Mouse (Mus musculus) mouse trophoblast stem cell (cell line): ENCODE measurements around the gene Ramp2.

ENCODE experiments used
- in situ Hi-C, 2 experiments: fragments of 300-500 bp; cut with MseI, MboI; formaldehyde crosslinking; loops; 2 replicates in 1 of 2; 3 replicates in 1 of 2; pipeline ENCODE4 v1.15.1; 2025

The Ramp2 gene

GRCm38 (mm10) chr11:101245855-101246701 lies at the start of gene Ramp2:
Ramp2 (plus strand) TSS chr11:101246028.
- in situ Hi-C loops: loop anchor here (5.0 kb wide), 1 partner anchor 34 kb away; no protein-coding TSS in a partner anchor

GRCm38 (mm10) chr11:101196175-101196574 lies 49.7 kb upstream of the Ramp2 start:
- in situ Hi-C loops: no loop called here

- in situ Hi-C loops: no loop called here
These were observed 46.3 kb upstream of the Ramp2 start for GRCm38 (mm10) chr11:101199555-101199954.

- in situ Hi-C loops: no loop called here
These were observed 44.8 kb upstream of the Ramp2 start for GRCm38 (mm10) chr11:101200986-101201385.

GRCm38 (mm10) chr11:101211970-101212369 lies 33.9 kb upstream of the Ramp2 start:
- in situ Hi-C loops: loop anchor here (5.0 to 10.0 kb wide), 2 partner anchors 35 to 93 kb away; partner anchors contain the start of genes Ramp2 (in 2 of the 2) and Becn1 (in 1 of the 2)

- in situ Hi-C loops: loop anchor here in 1 of 2 experiments (10.0 kb wide), 1 partner anchor 88 kb away; the partner anchor contains the start of gene Becn1
These were observed 28.9 kb upstream of the Ramp2 start for GRCm38 (mm10) chr11:101216936-101217335.

GRCm38 (mm10) chr11:101218436-101219055 lies 27.3 kb upstream of the Ramp2 start:
- in situ Hi-C loops: loop anchor here in 1 of 2 experiments (10.0 kb wide), 1 partner anchor 86 kb away; the partner anchor contains the start of gene Becn1

- in situ Hi-C loops: no loop called here
These were observed 25.0 kb upstream of the Ramp2 start for GRCm38 (mm10) chr11:101220853-101221252.

GRCm38 (mm10) chr11:101221306-101221986 lies 24.4 kb upstream of the Ramp2 start:
- in situ Hi-C loops: no loop called here

GRCm38 (mm10) chr11:101224337-101224736 lies 21.5 kb upstream of the Ramp2 start:
- in situ Hi-C loops: no loop called here

GRCm38 (mm10) chr11:101225331-101226064 lies 20.3 kb upstream of the Ramp2 start:
- in situ Hi-C loops: no loop called here

- in situ Hi-C loops: no loop called here
These were observed 19.6 kb upstream of the Ramp2 start, which contains the start of gene Ezh1 for GRCm38 (mm10) chr11:101226065-101226701. Ezh1 (minus strand) TSS chr11:101226463.

- in situ Hi-C loops: no loop called here
These were observed 16.4 kb upstream of the Ramp2 start for GRCm38 (mm10) chr11:101229361-101229900.

GRCm38 (mm10) chr11:101230061-101230511 lies 15.7 kb upstream of the Ramp2 start:
- in situ Hi-C loops: no loop called here

GRCm38 (mm10) chr11:101230526-101230925 lies 15.3 kb upstream of the Ramp2 start:
- in situ Hi-C loops: no loop called here

- in situ Hi-C loops: no loop called here
These were observed 14.6 kb upstream of the Ramp2 start for GRCm38 (mm10) chr11:101230991-101231871.

GRCm38 (mm10) chr11:101232010-101232839 lies 13.6 kb upstream of the Ramp2 start:
- in situ Hi-C loops: no loop called here

- in situ Hi-C loops: no loop called here
These were observed 12.6 kb upstream of the Ramp2 start for GRCm38 (mm10) chr11:101233240-101233639.
